Mouse (Mus musculus) lung, embryonic 16.5 days (tissue): ENCODE results near the gene Slfn5. TPM values are rescaled to one million over a fixed set of nuclear protein-coding genes. Genes with fewer than 3 reads are reported as not detected.

Experiments
- ATAC-seq: fragments of 200-750 bp; cut with Nextera tagmentation; 2 replicates; pipeline ENCODE4 v1.8.0; 2017; ENCODE audit warnings: low read depth, mild to moderate bottlenecking, moderate library complexity
- H3K27ac ChIP-seq: fragments of 300-500 bp; sonication (generic); 2 replicates; pipeline ENCODE4 v1.5.1; 2014; ENCODE audit warnings: mild to moderate bottlenecking, control low read depth, low read length
- H3K27me3 ChIP-seq: fragments of 300-500 bp; sonication (generic); 2 replicates; pipeline ENCODE4 v1.6.1; 2014; ENCODE audit warnings: low read depth, low read length, mixed read lengths; ENCODE audit not compliant: control insufficient read depth, insufficient read depth
- H3K36me3 ChIP-seq: fragments of 300-500 bp; sonication (generic); 2 replicates; pipeline ENCODE4 v1.6.1; 2014; ENCODE audit warnings: low read length; ENCODE audit not compliant: control insufficient read depth, insufficient read depth
- H3K4me1 ChIP-seq: fragments of 300-500 bp; sonication (generic); replicated peaks from 2 replicates; pipeline ENCODE4 v1.6.1; 2014; ENCODE audit warnings: low read length, mixed read lengths; ENCODE audit not compliant: control insufficient read depth, insufficient read depth
- H3K4me2 ChIP-seq: fragments of 300-500 bp; sonication (generic); 2 replicates; pipeline ENCODE4 v1.6.1; 2014; ENCODE audit warnings: low read depth, low read length, control low read depth
- H3K4me3 ChIP-seq: fragments of 300-500 bp; sonication (generic); 2 replicates; pipeline ENCODE4 v1.5.1; 2014; ENCODE audit warnings: mild to moderate bottlenecking, low read length, control low read depth
- H3K9ac ChIP-seq: fragments of 300-500 bp; sonication (generic); 2 replicates; pipeline ENCODE4 v1.6.1; 2014; ENCODE audit warnings: low read length, control low read depth
- H3K9me3 ChIP-seq: fragments of 300-500 bp; sonication (generic); 2 replicates; pipeline ENCODE4 v1.6.1; 2016; ENCODE audit warnings: low read length; ENCODE audit not compliant: control insufficient read depth
- WGBS: fragments of 180-500 bp; shearing (Covaris S2); extraction: QIAGEN DNeasy Blood & Tissue Kit; methylation state at CpG from one replicate; pipeline ENCODE4 v1.1.7; 2014; 5-methylcytosine and 5-hydroxymethylcytosine counted together
- polyA plus RNA-seq: library from polyadenylated mRNA; unstranded; fragments of >200 nt; fragmentation: Nextera tagmentation; extraction: Ambion mirVana; gene quantifications from 2 replicates; pipeline ENCODE4 v1.2.1, GENCODE M21; 2015

The Slfn5 gene
- polyA plus RNA-seq = 4.1 and 4.5 TPM in 2 replicates

DNA sequence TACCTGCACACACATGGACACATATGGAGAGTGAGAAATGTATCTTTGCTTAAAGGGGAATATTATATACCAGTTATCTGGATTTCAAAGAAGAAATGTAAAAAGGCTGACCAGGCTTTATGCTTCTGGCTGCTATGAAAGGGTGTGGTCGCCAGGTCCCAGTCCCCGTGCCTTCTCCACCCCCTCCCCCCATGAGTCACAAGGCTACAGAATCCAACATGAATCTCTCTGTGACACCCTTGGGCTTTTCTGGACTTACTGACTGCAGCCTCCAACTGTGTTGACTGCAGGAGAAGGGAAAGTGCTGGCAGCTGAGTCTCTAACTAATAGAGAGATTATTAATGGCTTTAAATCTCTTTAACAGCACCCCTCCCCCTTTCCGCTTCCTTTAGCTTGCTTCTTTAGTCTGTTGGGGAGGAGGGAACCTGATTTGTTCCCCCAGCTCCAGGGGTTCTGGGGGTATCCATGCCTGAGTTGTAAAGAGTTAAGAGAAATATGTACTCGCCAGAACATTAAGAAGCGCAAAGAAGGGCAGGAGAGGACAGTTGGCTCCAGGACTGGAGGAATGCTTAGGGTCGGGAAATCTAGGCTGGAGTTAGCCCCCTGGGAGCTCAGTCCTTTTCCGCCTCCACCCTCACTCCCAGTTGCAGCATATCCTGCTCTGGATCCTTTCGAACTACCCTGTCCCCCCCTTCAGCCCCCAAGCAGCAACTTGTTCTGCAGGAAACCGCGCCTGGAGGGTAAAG is at the start of gene Slfn5:
Gene Slfn5, plus strand, starts transcription at position 614 of the 746 bp plus-strand sequence.
- Histone ChIP-seq H3K9ac (0 out of 2 replicates have a peak within 1 kb of the TSS, but pooled peaks have one; percentile 15), H3K4me3 (peak within 1 kb of the TSS; percentile 35), H3K27me3 (peaks cover 28% of the 10 kb centered on the region), H3K4me2 (peak within 1 kb of the TSS; percentile 45), H3K4me1 (no peaks in the 10 kb centered on the region), H3K27ac (peak within 1 kb of the TSS; percentile 64), H3K36me3 (no peaks in the 10 kb centered on the region), H3K9me3 (no peaks in the 10 kb centered on the region)
- ATAC-seq = peak; percentile 71
- WGBS = 8% methylated on average over 10 of the region's 10 CpGs

DNA sequence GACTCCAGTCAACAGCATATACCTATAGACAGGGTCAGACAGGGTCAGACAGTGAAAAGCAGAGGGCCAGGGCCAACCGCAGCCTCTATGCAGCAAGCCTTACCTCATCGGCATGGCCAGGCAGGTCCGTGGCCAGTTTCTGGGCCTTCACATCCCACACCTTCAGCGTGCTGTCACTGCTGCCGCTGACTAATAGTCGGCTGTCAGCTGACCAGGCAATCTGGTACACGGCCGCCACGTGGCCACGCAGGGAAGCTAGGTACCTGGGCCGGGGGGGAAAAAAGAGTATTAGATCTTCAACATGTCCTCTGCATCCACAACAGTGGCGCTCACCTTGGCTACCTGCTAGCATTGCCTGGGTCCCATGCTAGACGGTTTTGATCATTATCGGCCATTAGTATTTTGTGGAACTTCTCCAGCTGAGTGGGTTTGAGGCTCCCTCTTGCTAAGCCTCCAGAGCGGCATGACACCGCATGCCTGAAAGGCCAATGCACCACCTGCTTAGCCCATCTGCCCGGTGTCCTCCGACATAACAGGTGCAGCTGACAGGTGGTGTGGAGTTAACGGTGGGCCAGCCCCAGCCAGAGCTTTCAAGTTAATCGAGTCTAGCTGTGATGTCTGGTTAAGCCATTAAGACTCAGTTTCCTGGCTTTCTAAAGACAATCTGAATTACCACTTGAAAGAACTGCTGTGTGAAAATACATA is 49.4 kb upstream of the Slfn5 start:
- Histone ChIP-seq H3K27me3 (no peaks in the 10 kb centered on the region), H3K9me3 (no peaks in the 10 kb centered on the region), H3K4me1 (no peaks in the 10 kb centered on the region), H3K27ac (no peak overlapping the region), H3K4me3 (no peak overlapping the region), H3K4me2 (no peak overlapping the region), H3K36me3 (peaks cover 33% of the 10 kb centered on the region), H3K9ac (no peak overlapping the region)
- 93% methylated on average over 20 of the region's 20 CpGs for WGBS
- no peak for ATAC-seq

DNA sequence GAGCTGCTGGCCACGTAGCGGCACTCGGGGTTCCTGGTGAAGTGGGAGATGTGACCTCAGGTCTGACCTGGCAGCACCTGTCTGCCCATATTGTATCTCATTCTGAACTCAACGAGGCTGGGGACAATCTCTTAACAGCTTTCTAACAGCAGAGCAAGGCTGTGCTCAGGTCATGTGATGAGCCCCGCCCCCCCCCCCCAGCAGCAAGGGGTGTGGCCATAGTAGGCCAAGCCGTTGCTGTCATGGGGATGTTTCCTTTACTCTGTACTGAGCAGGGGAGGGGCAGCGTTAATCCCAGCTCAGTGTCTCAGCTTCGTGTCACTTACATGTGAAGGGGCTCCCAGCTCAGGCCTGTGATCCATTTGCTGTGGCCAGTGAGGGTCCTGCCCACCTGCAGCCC is 46.2 kb upstream of the Slfn5 start:
- ATAC-seq = no peak
- Histone ChIP-seq H3K4me3 (no peak overlapping the region), H3K4me2 (no peak overlapping the region), H3K27ac (no peak overlapping the region), H3K9ac (no peak overlapping the region), H3K9me3 (no peaks in the 10 kb centered on the region), H3K4me1 (peaks cover 6% of the 10 kb centered on the region), H3K36me3 (peaks cover 33% of the 10 kb centered on the region), H3K27me3 (no peaks in the 10 kb centered on the region; the same call in 1 of the 2 replicates)
- WGBS = 51% methylated on average over 8 of the region's 8 CpGs

DNA sequence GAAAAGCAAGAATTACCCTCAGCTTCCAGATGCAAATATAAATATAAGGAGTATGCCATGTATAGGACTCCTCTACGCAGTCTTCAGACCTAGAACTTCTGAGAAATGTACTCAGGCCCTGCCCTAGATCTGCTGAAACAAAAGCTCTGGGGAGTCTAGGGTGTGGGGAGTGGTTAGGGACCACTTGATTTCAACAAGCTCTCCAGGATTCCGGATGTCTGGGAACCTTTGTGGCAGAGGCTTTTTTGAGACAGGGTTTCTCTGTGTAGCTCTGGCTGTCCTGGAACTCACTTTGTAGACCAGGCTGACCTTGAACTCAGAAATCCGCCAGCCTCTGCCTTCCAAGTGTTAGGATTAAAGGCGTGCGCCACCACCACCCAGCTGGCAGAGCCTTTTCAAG is 45.3 kb upstream of the Slfn5 start:
- Histone ChIP-seq H3K4me3 (no peak overlapping the region), H3K27me3 (no peaks in the 10 kb centered on the region; the same call in 1 of the 2 replicates), H3K36me3 (peaks cover 26% of the 10 kb centered on the region), H3K27ac (no peak overlapping the region), H3K9ac (no peak overlapping the region), H3K4me2 (no peak overlapping the region), H3K4me1 (peaks cover 6% of the 10 kb centered on the region), H3K9me3 (no peaks in the 10 kb centered on the region)
- 84% methylated on average over 5 of the region's 5 CpGs for WGBS
- ATAC-seq = no peak

DNA sequence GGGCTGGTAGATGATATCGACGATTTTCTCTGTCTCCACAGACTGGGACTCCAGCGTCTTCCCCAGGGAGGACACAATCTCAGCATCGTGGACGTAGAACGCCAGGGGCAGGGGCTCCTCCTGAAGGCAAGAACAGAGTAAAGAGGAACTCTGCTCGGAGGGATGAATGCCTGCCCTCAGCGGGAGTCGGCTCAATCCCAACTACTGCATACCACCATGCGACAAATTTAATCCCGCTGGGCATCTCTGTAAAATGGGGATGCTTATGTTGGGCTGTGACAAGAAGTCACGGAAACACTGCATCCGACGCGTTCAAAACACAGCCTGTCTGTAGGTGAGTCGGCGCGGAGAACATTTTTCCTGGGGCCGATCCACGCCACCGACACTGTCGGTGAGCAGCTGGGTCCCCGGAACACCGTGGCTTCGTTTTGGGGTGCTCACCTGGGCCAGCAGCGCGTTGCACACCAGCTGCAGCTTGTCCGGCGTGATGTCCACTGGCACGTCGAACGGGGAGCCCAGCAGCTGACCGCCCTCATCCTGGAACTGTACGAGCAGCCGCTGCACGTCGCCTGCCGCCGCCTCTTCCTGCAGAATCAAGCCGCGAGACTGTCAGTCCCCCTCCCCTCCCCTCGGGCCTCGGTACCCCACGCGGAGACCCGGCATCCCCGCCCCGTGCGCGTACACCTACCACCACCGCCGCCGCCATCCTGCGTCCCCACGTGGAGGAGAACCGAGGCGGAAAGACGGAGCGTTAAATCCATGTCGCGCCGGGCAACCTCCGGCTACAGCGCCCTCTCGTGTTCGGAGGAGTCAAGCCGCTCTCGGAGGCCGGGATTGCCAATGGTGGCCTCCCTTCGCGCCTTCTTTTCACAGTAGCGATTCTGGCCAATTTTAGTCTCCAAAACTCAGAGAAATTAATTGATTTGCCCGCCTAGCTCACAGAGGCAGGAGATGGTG is 43.2 kb upstream of the Slfn5 start, which contains the start of gene Nle1:
Gene Nle1, minus strand, starts transcription at position 761 of the 957 bp plus-strand sequence.
- WGBS = 1% methylated on average over 68 of the region's 73 CpGs
- Histone ChIP-seq H3K9ac (peak within 1 kb of the TSS; percentile 84), H3K27ac (no peak within 1 kb of the TSS), H3K4me1 (peaks cover 6% of the 10 kb centered on the region), H3K36me3 (peaks cover 16% of the 10 kb centered on the region), H3K4me3 (peak within 1 kb of the TSS; percentile 82), H3K4me2 (peak within 1 kb of the TSS; percentile 86), H3K9me3 (no peaks in the 10 kb centered on the region), H3K27me3 (no peaks in the 10 kb centered on the region; the same call in 1 of the 2 replicates)
- peak; percentile 80 for ATAC-seq

DNA sequence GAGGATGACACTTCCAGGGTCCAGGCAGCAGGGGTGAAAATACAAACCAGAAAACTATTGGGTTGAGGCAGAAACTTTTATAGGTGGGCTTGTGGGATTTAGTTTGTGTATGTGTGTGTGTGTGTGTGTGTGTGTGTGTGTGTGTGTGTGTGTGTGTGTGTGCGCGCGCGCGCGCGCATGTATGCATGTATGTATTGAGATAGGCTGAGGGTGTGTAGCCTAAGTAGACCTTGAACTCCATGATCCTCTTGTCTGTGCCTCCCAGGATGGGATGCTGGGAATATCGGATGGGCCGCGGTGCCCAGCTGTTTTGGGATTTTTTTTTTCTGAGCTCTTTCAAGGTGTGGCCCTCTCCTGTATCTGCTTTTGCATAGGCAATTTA is 42.5 kb upstream of the Slfn5 start:
- no peaks in the 10 kb centered on the region for H3K9me3 ChIP-seq
- peaks cover 12% of the 10 kb centered on the region for H3K36me3 ChIP-seq
- WGBS = 60% methylated on average over 7 of the region's 10 CpGs
- peak overlapping the region; percentile 86 for H3K4me2 ChIP-seq
- H3K27ac ChIP-seq = no peak overlapping the region
- H3K27me3 ChIP-seq = peaks cover 2% of the 10 kb centered on the region; the same call in 1 of the 2 replicates
- peaks cover 6% of the 10 kb centered on the region for H3K4me1 ChIP-seq
- H3K9ac ChIP-seq = peak overlapping the region; percentile 84
- peak overlapping the region; percentile 82 for H3K4me3 ChIP-seq
- ATAC-seq = no peak

DNA sequence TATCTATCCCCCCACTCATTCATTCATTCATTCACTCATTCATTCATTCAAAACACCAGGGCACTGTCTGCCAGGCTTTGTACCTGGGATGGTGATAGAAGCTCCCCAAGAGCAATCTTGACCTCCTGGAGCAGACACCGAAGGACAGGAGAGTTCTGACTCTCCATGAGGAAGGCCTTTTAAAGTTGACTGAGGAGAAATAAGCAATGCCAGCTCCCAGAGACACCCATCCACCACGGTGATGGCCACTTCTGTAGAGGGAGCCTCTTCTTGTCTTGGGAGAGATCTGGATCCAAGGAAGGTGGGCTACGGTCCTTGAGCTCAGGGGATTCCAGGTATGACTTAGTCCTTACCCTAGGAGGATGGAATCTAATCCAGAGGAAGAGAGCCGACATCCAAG is 40.9 kb upstream of the Slfn5 start, which contains the start of gene Unc45b:
Gene Unc45b, plus strand, starts transcription at position 301 of the 400 bp plus-strand sequence.
- peaks cover 10% of the 10 kb centered on the region for H3K4me1 ChIP-seq
- H3K4me3 ChIP-seq = no peak within 1 kb of the TSS
- H3K9me3 ChIP-seq = no peaks in the 10 kb centered on the region
- H3K4me2 ChIP-seq = no peak within 1 kb of the TSS
- H3K9ac ChIP-seq = no peak within 1 kb of the TSS
- no peak for ATAC-seq
- no peaks in the 10 kb centered on the region for H3K36me3 ChIP-seq
- peaks cover 2% of the 10 kb centered on the region; the same call in 1 of the 2 replicates for H3K27me3 ChIP-seq
- no peak within 1 kb of the TSS for H3K27ac ChIP-seq
- 83% methylated on average over 4 of the region's 4 CpGs for WGBS

DNA sequence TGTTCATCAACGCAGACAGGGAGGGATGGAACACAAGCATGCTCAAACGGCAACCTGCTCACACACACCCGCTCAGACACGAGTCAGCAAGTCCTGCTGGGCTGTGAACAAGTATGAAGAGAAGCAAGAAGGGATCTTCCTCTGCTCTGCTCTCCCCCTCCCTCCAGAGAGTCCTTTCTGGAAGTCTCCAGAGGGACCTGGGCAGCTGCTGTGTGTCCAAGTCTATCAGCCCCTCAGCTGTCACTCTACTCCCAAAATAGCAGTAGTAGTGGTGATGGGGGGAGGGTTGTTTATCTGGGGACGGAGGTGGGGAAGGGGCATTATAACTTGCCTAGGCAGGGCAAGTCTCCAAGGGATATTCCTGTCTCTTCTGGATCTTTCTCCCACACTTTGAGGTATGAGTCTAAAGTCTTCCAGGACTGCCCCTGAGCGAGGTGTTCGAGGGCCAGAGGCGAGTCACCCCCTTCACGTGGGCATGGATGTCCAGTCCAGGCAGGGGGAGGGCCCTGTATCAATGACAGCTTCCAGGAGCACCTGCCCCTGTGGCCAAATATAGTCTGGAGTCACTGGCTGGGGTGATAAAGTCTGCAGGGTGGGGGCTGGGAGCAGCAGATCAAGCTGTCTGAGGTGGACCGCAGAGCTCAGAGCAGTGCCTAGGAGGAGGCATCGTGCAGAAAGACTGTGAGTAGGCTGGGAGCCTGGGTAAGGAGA is 40.3 kb upstream of the Slfn5 start:
- H3K27me3 ChIP-seq = peaks cover 2% of the 10 kb centered on the region; the same call in 1 of the 2 replicates
- ATAC-seq = no peak
- WGBS = 65% methylated on average over 11 of the region's 11 CpGs
- no peaks in the 10 kb centered on the region for H3K9me3 ChIP-seq
- peaks cover 10% of the 10 kb centered on the region for H3K4me1 ChIP-seq
- H3K9ac ChIP-seq = no peak overlapping the region
- H3K4me2 ChIP-seq = no peak overlapping the region
- no peak overlapping the region for H3K27ac ChIP-seq
- no peak overlapping the region for H3K4me3 ChIP-seq
- H3K36me3 ChIP-seq = no peaks in the 10 kb centered on the region
